Mouse (Mus musculus) heart, embryonic 10.5 days (tissue): ENCODE results near the gene Cmtm5. TPM values are rescaled to one million over a fixed set of nuclear protein-coding genes. Genes with fewer than 3 reads are reported as not detected.

Experiments
- DNase-seq: peaks from one replicate; pipeline ENCODE4 v3.0.0-alpha.2; 2017; ENCODE audit warnings: low spot score
- H3K27ac ChIP-seq: fragments of 300-500 bp; sonication (generic); 2 replicates; pipeline ENCODE4 v1.5.1; 2016; ENCODE audit warnings: mild to moderate bottlenecking
- H3K27me3 ChIP-seq: fragments of 300-500 bp; sonication (generic); 2 replicates; pipeline ENCODE4 v1.6.1; 2016; ENCODE audit warnings: mild to moderate bottlenecking; ENCODE audit not compliant: poor library complexity, insufficient read depth, severe bottlenecking
- H3K36me3 ChIP-seq: fragments of 300-500 bp; sonication (generic); 2 replicates; pipeline ENCODE4 v1.6.1; 2016; ENCODE audit warnings: mild to moderate bottlenecking, moderate library complexity
- H3K4me1 ChIP-seq: fragments of 300-500 bp; sonication (generic); 2 replicates; pipeline ENCODE4 v1.6.1; 2016; ENCODE audit warnings: mild to moderate bottlenecking
- H3K4me3 ChIP-seq: fragments of 300-500 bp; sonication (generic); 2 replicates; pipeline ENCODE4 v1.5.1; 2016; ENCODE audit warnings: mild to moderate bottlenecking, moderate library complexity
- H3K9me3 ChIP-seq: fragments of 300-500 bp; sonication (generic); 2 replicates; pipeline ENCODE4 v1.6.1; 2016; ENCODE audit warnings: mild to moderate bottlenecking, moderate library complexity
- WGBS: fragments of 180-500 bp; shearing (Covaris S2); methylation state at CpG from one replicate; pipeline ENCODE4 v1.1.7; 2016; 5-methylcytosine and 5-hydroxymethylcytosine counted together
- polyA plus RNA-seq: library from polyadenylated mRNA; unstranded; fragments of >200 nt; fragmentation: Nextera tagmentation; extraction: Ambion mirVana; gene quantifications from 2 replicates; pipeline ENCODE4 v1.2.1, GENCODE M21; 2016

Gene Cmtm5
- 0.97 and 1.5 TPM in 2 replicates for polyA plus RNA-seq

DNA sequence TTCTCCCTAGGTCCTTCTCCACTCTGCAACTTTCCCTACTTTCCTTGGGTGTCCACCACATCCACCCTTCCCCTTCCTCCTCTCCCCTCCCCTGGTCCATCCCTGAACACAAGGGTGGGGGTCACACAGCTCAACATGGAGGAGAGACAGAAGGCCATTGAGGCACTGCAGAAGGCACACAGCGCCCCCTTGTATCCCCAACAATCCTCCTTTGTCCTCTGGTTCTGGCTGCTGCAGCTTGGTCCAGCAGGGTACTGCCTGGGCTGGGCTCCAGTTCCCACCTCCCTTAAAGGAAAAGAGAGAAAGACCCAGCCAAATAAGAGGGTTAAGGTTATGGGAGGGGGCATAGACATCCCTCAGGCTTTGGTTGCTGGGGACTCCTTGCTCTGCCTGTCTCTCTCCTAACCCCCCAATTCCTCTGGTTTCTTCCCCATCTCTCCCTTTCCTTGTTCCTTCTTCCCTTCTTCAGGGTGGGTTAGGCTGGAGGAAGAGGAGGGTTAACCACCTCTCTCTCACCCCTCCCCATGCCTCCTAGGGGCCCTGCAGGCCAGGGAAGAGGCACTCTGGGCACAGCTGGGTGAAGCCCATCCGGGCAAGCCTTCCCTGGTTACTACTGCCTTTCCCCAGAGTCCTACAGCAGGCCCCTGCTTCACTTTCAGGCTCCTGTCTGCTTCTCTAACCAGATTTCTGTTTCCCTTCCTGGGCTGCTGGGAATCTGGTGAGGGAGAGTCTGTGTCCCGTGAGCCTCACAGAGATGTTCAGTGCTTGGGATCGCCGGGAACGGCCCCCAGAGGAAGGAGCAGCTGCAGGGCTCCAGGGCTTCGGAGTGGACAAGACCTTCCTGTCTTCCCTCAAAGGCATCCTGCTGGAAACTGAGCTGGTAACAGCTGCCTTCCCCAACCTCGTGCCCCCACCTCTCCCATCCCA, at the start of gene Cmtm5:
Gene Cmtm5 (plus strand): TSS at position 358 of the 927 bp plus-strand sequence.
- 34% methylated on average over 8 of the region's 8 CpGs for WGBS
- Histone ChIP-seq H3K27ac (peak within 1 kb of the TSS; percentile 62), H3K4me3 (0 out of 2 replicates have a peak within 1 kb of the TSS, but pooled peaks have one; percentile 9), H3K36me3 (peaks cover 10% of the 10 kb centered on the region), H3K9me3 (no peaks in the 10 kb centered on the region), H3K27me3 (peaks cover 9% of the 10 kb centered on the region), H3K4me1 (peaks cover 22% of the 10 kb centered on the region)
- DNase-seq: no peak

DNA sequence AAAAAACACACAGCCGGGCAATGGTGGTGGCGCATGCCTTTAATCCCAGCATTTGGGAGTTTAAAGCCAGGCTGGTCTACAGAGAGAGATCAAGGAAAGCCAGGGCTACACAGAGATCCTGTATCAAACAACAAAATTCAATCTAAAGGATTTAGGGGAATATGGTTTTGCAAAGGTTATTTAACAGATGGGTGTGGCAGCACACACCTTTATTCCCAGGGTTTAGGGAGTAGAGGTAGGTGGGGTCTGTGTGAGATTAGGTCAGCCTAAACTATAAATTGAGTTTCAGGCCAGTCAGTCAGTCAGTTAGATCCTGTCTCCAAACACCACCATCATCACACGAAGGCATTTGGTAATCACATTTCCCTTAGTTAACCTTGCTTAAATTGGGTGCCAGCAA, 43.9 kb upstream of the Cmtm5 start, which contains the start of gene Pabpn1:
Gene Pabpn1 (plus strand): TSS at position 301 of the 400 bp plus-strand sequence.
- Histone ChIP-seq H3K27me3 (no peaks in the 10 kb centered on the region), H3K9me3 (no peaks in the 10 kb centered on the region), H3K4me1 (peaks cover 15% of the 10 kb centered on the region), H3K27ac (peak within 1 kb of the TSS; percentile 97), H3K4me3 (peak within 1 kb of the TSS; percentile 80), H3K36me3 (peaks cover 20% of the 10 kb centered on the region)
- no peak for DNase-seq
- 92% methylated on average over 3 of the region's 3 CpGs for WGBS

DNA sequence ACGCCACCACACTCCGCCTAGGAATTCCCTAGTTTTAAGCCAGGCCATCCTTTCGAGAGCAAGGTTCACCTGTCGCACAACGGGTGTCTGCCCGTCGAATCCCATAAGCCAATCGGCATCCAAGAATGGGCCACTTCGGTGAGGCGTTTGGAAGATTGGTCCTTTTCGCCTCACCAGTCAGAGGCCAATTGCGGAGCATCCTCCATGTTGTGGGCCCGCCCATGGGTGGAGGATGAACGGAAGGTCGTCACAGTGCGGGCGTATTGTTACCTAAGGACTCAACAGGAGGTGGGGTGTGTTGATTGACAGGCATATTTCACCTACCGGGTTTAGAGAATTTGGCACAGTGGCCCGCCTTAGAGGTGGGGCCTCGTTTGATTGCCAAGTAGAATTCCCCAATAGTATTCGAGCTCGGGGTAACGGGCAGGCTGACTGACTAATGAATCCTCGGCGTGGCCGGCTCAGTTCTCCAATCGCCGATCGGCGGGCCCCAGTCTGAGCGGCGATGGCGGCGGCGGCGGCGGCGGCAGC, 42.3 kb upstream of the Cmtm5 start:
- no peaks in the 10 kb centered on the region for H3K9me3 ChIP-seq
- peak overlapping the region; percentile 97 for H3K27ac ChIP-seq
- peaks cover 23% of the 10 kb centered on the region for H3K4me1 ChIP-seq
- H3K4me3 ChIP-seq: peak overlapping the region; percentile 80
- H3K27me3 ChIP-seq: no peaks in the 10 kb centered on the region
- peaks cover 33% of the 10 kb centered on the region for H3K36me3 ChIP-seq
- DNase-seq: peak; percentile 100
- under 1% methylated on average over 38 of the region's 38 CpGs for WGBS

DNA sequence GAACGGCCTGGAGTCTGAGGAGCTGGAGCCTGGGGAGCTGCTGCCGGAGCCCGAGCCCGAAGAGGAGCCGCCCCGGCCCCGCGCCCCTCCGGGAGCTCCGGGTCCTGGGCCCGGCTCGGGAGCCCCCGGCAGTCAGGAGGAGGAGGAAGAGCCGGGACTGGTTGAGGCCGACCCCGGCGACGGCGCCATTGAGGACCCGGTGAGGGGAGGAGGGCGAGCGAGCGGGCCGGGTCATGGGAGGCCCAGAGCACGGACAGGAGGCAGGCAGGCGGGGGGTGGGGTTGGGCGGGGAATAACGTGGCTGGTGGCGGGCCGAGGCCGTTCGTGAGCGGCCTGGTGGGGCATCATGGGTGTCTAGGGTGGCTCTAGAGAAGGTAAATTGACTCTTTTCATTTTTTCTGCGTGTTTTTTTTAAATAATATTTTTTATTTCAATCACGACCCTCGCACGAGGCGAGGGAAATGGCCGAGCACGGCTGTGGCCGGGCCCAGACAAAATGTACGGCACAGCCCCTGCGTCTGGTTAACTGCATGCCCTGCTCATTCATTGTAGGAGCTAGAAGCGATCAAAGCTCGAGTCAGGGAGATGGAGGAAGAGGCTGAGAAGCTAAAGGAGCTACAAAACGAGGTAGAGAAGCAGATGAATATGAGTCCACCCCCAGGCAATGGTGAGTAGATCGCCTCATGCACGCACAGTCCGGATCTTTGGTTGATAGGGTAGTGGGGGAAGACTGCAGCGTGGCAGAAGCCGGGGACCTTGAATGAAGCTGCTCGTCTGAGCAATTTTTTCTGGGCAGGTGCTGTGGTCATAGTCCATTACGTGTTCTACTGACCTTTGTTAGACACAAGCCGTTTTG, 41.5 kb upstream of the Cmtm5 start:
- under 1% methylated on average over 54 of the region's 54 CpGs for WGBS
- Histone ChIP-seq H3K27me3 (no peaks in the 10 kb centered on the region), H3K4me3 (peak overlapping the region; percentile 80), H3K27ac (peak overlapping the region; percentile 97), H3K36me3 (peaks cover 37% of the 10 kb centered on the region), H3K9me3 (no peaks in the 10 kb centered on the region), H3K4me1 (peaks cover 23% of the 10 kb centered on the region)
- peak; percentile 87 for DNase-seq

DNA sequence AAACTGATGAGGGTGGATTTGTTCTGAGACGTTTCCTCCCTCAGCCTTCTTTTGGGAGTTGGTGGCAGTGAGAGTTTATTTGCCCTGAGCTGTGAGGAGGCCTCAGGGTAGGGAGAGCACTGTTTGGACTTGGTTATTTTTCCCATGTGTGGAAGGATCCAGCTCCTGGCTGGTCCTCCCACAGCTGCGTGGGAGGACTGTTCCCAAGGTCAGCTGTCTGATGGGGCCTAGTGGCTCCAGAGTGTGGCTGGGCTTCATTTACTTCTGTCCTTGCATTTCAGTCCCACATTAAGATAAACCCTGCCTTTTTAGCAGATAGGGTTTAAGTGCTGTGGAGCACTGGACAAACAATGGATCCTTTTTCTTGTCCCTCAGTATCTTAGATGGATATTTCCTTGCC, 38.6 kb upstream of the Cmtm5 start:
- Histone ChIP-seq H3K9me3 (no peaks in the 10 kb centered on the region), H3K27ac (peak overlapping the region; percentile 29; the same call in 1 of the 2 replicates), H3K4me3 (no peak overlapping the region), H3K27me3 (no peaks in the 10 kb centered on the region), H3K36me3 (peaks cover 37% of the 10 kb centered on the region), H3K4me1 (peaks cover 23% of the 10 kb centered on the region)
- no peak for DNase-seq
- 55% methylated on average over 2 of the region's 2 CpGs for WGBS

DNA sequence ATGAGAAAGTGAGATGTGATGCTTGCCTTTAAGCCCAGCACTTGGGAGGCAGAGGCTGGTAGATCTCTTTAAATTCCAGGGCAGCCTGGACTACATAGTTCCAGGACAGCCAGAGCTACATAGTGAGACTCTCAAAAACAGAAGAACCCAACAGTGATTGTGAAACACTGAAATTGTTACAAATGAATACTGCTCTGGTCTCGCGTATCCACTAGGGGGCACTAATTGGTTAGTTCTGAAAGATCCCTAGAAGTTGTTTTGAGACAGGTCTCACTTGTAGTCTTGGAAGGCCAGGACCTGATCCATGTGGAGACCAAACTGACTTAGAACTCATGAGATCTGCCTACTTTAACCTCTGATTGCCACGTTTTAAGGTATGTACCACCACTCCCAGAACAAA, 35.7 kb upstream of the Cmtm5 start:
- H3K27me3 ChIP-seq: no peaks in the 10 kb centered on the region
- H3K27ac ChIP-seq: no peak overlapping the region
- H3K4me3 ChIP-seq: no peak overlapping the region
- 0% methylated on average over 3 of the region's 3 CpGs for WGBS
- H3K36me3 ChIP-seq: peaks cover 38% of the 10 kb centered on the region
- no peaks in the 10 kb centered on the region for H3K9me3 ChIP-seq
- peaks cover 19% of the 10 kb centered on the region for H3K4me1 ChIP-seq
- no peak for DNase-seq

DNA sequence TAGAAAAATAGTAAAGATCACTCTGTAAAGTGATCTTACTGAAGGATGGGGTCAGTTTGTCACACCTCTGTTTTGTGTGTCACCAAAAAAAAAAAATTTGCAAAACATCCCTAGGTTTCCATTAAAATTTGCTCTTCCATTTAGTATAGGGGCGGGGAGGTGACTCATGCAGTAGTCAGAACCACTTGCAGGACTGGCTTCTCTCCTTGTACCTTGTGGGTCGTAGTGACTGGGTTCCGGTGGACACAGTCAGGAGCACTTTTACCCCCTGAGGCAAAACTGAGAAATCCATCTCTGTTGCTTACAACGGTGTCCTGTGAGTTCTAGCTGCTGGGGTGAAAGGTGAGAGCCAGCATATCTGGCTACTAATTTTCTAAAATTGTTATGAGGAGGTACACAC, 32.4 kb upstream of the Cmtm5 start:
- Histone ChIP-seq H3K27ac (no peak overlapping the region), H3K27me3 (no peaks in the 10 kb centered on the region), H3K4me1 (peaks cover 14% of the 10 kb centered on the region), H3K9me3 (no peaks in the 10 kb centered on the region), H3K36me3 (peaks cover 38% of the 10 kb centered on the region), H3K4me3 (no peak overlapping the region)
- 88% methylated on average over 4 of the region's 4 CpGs for WGBS
- no peak for DNase-seq

DNA sequence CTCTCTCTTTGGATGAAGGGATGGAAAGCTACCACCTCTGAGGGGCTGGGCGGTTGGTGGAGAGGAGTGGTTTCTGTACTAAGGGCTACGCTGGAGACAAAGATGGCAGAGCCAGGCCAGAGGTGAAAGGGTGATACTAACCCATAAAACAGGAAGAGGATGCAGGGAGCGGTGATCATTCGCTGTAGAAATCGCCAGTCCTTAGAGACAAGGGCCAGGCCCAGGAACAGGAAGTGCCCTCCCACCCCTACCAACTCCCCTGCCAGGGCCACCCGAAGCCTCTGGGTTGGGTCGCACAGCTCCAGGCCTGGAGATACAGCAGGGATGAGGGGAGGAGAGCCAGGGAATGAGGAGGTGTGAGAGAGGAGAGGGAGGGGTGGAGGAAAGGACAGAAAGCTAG, 27.4 kb upstream of the Cmtm5 start:
- H3K27me3 ChIP-seq: no peaks in the 10 kb centered on the region
- peaks cover 47% of the 10 kb centered on the region for H3K36me3 ChIP-seq
- 69% methylated on average over 7 of the region's 7 CpGs for WGBS
- DNase-seq: no peak
- peak overlapping the region; percentile 69 for H3K27ac ChIP-seq
- peaks cover 45% of the 10 kb centered on the region for H3K4me1 ChIP-seq
- H3K9me3 ChIP-seq: no peaks in the 10 kb centered on the region
- H3K4me3 ChIP-seq: no peak overlapping the region; the same call in 1 of the 2 replicates

DNA sequence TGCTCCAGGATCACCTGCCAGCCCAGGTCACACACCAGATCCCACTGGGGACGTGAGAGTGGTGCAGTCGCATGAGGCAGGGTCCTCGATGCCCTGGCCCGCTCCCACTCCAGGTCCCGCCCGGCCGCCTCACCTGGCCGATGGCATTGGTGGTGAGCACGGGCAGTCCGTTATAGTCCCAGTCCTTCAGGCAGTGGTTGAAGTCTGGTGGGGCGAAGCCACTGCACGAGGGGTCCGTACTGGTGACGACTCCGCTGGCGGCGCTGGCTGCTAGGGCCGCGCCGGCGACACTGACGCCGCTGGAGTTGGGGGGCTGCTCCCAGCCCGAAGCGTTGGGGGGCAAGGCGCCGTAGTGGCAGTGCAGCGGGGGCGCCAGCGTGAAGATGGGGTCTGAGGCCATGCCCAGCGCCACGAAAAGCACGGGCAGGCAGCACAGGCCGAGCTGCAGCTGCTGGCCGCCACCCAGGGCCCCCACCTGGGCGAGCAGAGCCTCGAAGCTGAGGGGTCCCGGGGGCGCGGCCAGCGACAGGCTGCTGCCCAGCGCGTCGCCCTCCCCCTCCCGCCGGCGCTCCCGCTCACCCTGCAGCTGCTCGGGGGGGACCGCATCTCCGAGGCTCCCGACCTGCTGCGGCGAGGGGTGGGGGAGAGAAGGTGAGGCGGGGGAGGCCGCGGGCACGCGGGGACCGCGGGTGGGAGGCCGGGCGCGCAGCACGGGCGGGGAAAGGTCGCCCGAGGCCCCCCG, 23.8 kb upstream of the Cmtm5 start:
- Histone ChIP-seq H3K27ac (peak overlapping the region; percentile 90), H3K27me3 (no peaks in the 10 kb centered on the region), H3K9me3 (no peaks in the 10 kb centered on the region), H3K36me3 (peaks cover 48% of the 10 kb centered on the region), H3K4me3 (peak overlapping the region; percentile 85), H3K4me1 (peaks cover 38% of the 10 kb centered on the region)
- no peak for DNase-seq
- WGBS: 3% methylated on average over 66 of the region's 69 CpGs

DNA sequence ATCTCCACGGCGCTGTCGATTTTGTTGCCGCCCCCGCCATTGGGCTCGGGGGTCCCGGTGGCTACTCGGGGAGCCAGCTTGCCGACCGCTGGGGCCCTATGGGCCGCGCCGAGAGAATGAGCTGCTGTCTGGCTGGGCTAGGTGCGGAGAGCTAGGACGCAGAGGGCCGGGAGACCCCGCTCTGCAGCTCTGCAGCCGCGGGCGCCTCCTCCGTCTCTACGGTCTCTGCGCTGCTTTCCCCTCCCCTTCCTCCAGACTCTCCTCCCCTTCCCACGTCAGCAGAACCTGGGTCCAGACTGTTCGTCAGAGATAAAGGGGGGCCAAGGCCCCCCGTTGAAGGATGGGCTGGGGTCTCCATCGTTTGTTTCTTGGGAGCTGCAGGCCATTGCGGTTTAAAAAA, 23.2 kb upstream of the Cmtm5 start, which contains the start of gene Slc22a17:
Gene Slc22a17 (minus strand): TSS at position 247 of the 400 bp plus-strand sequence.
- H3K4me1 ChIP-seq: peaks cover 37% of the 10 kb centered on the region
- H3K36me3 ChIP-seq: peaks cover 47% of the 10 kb centered on the region
- 0% methylated on average over 28 of the region's 28 CpGs for WGBS
- H3K4me3 ChIP-seq: peak within 1 kb of the TSS; percentile 85
- DNase-seq: no peak
- no peaks in the 10 kb centered on the region for H3K9me3 ChIP-seq
- peak within 1 kb of the TSS; percentile 90 for H3K27ac ChIP-seq
- no peaks in the 10 kb centered on the region for H3K27me3 ChIP-seq

DNA sequence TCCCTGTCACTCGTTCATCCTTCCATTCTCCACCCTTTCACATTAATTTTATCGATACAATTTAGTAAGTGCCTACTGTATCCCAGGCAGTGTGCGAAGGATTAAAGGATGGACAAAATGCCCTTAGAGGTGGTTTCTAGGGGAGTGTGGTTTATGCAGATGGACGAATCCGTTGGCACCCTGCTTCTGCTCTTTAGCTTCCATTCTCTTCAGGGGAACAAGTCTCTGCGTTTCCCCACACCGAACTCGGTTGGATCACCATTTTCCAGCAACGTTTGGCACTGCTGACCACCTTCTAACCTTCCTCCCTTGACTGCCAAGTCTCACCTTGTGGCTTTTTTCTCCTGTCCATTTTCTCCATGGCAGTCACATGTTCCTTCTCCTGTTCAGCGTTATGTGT, 22.7 kb upstream of the Cmtm5 start:
- Histone ChIP-seq H3K27ac (peak overlapping the region; percentile 90), H3K9me3 (no peaks in the 10 kb centered on the region), H3K4me3 (peak overlapping the region; percentile 85), H3K4me1 (peaks cover 34% of the 10 kb centered on the region), H3K36me3 (peaks cover 46% of the 10 kb centered on the region), H3K27me3 (no peaks in the 10 kb centered on the region)
- no peak for DNase-seq
- 16% methylated on average over 10 of the region's 10 CpGs for WGBS
